In genomic region chrX:70475215-70475765, GRCm38 (mm10) we compare ENCODE assay signal across 9 mouse cellular contexts. TPM values are rescaled to one million over a fixed set of nuclear protein-coding genes. Genes with fewer than 3 reads are reported as not detected.
A peak's percentile ranks its signal among the peaks of the same experiment; 100 is the strongest.
DNase-seq lines count a peak whose midpoint lies in the region; ATAC-seq and TF ChIP-seq lines count a peak whose summit lies in the region.
"Had no signal": no experiment of that assay in that cellular context is flagged by ENCODE, and none has a peak within 500 bp of the region (broad histone marks: within the 10 kb centered on the region; RNA-seq: fewer than 3 reads in every experiment).

No protein-coding gene starts in this region.

- H3K4me1 ChIP-seq in cerebellum, adult 2 months (ENCODE audit: control insufficient read depth, insufficient read depth, low read length) = no peaks in the 10 kb centered on the region
- H3K4me1 ChIP-seq in lung, embryonic 16.5 days (replicated peaks; ENCODE audit: control insufficient read depth, insufficient read depth, low read length) = 0 out of 2 replicates have a peak, but pooled peaks cover 4% of the 10 kb centered on the region
- H3K4me1 ChIP-seq in limb, embryonic 14.5 days (ENCODE audit: control insufficient read depth, insufficient read depth, low read length) = no peaks in the 10 kb centered on the region
- no peaks in the 10 kb centered on the region for H3K4me1 ChIP-seq in stomach, embryonic 16.5 days (ENCODE audit: control insufficient read depth, insufficient read depth, low read length)

- no peak for TF ChIP-seq CTCF in cerebellum, adult 2 months (IDR thresholded peaks at IDR 0.05; ENCODE audit: borderline replicate concordance, insufficient read depth, low read depth, low read length)

- H3K36me3 ChIP-seq in lung, embryonic 16.5 days (ENCODE audit: control insufficient read depth, insufficient read depth, low read length) = no peaks in the 10 kb centered on the region
- H3K36me3 ChIP-seq in limb, embryonic 14.5 days (ENCODE audit: control insufficient read depth, insufficient read depth, low read length) = no peaks in the 10 kb centered on the region
- no peaks in the 10 kb centered on the region for H3K36me3 ChIP-seq in stomach, embryonic 16.5 days (ENCODE audit: control insufficient read depth, insufficient read depth, low read length)

- H3K4me3 ChIP-seq in cerebellum, adult 2 months (replicated peaks; ENCODE audit: insufficient read depth, low read depth, low read length) = peak overlapping the region; percentile 96
- no peak overlapping the region for H3K4me3 ChIP-seq in lung, embryonic 16.5 days (ENCODE audit: low read length)
- no peak overlapping the region for H3K4me3 ChIP-seq in limb, embryonic 14.5 days (replicated peaks; ENCODE audit: low read length)
- 0 out of 2 replicates have a peak overlapping the region, but pooled peaks have one; percentile 4 for H3K4me3 ChIP-seq in stomach, embryonic 16.5 days (replicated peaks; ENCODE audit: low read length)

- TF ChIP-seq POLR2A in cerebellum, adult 2 months (IDR thresholded peaks at IDR 0.05; ENCODE audit: borderline replicate concordance, insufficient read depth, low read length) = no peak
- no peak for TF ChIP-seq POLR2A in limb, embryonic 14.5 days (IDR thresholded peaks at IDR 0.05; ENCODE audit: borderline replicate concordance, extremely low read depth, insufficient read depth, insufficient read length)

- no peaks in the 10 kb centered on the region for H3K27me3 ChIP-seq in cerebellum, adult 2 months (ENCODE audit: control insufficient read depth, insufficient read depth, low read length)
- H3K27me3 ChIP-seq in lung, embryonic 16.5 days (ENCODE audit: control insufficient read depth, insufficient read depth, low read depth, low read length) = no peaks in the 10 kb centered on the region
- H3K27me3 ChIP-seq in limb, embryonic 14.5 days (ENCODE audit: control insufficient read depth, insufficient read depth, low read length) = no peaks in the 10 kb centered on the region
- no peaks in the 10 kb centered on the region; the same call in 1 of the 2 replicates for H3K27me3 ChIP-seq in stomach, embryonic 16.5 days (ENCODE audit: control insufficient read depth, insufficient read depth, low read length)

- H3K9ac ChIP-seq in lung, embryonic 16.5 days (ENCODE audit: low read length) = no peak overlapping the region
- H3K9ac ChIP-seq in limb, embryonic 14.5 days (ENCODE audit: low read depth, low read length, severe bottlenecking) = no peak overlapping the region
- no peak overlapping the region for H3K9ac ChIP-seq in stomach, embryonic 16.5 days (ENCODE audit: low read length)

- H3K27ac ChIP-seq in cerebellum, adult 2 months (ENCODE audit: insufficient read depth, low read length) = no peak overlapping the region
- no peak overlapping the region for H3K27ac ChIP-seq in lung, embryonic 16.5 days (ENCODE audit: low read length)
- H3K27ac ChIP-seq in limb, embryonic 14.5 days (replicated peaks; ENCODE audit: low read depth, low read length) = no peak overlapping the region
- no peak overlapping the region for H3K27ac ChIP-seq in stomach, embryonic 16.5 days (ENCODE audit: low read length)

- H3K4me2 ChIP-seq in lung, embryonic 16.5 days (ENCODE audit: low read depth, low read length) = peak overlapping the region; percentile 65
- peak overlapping the region; percentile 47 for H3K4me2 ChIP-seq in limb, embryonic 14.5 days (replicated peaks; ENCODE audit: low read depth, low read length, severe bottlenecking)
- peak overlapping the region; percentile 56; the same call in 1 of the 2 replicates for H3K4me2 ChIP-seq in stomach, embryonic 16.5 days (ENCODE audit: low read depth, low read length)

- 17% methylated on average over 3 of the region's 3 CpGs for WGBS in cerebellum, adult 2 months
- 70% methylated on average over 3 of the region's 3 CpGs for WGBS in lung, embryonic 16.5 days
- 76% methylated on average over 3 of the region's 3 CpGs for WGBS in limb, embryonic 14.5 days
- 81% methylated on average over 3 of the region's 3 CpGs for WGBS in stomach, embryonic 16.5 days

- no peaks in the 10 kb centered on the region for H3K9me3 ChIP-seq in lung, embryonic 16.5 days (ENCODE audit: control insufficient read depth, low read length)
- no peaks in the 10 kb centered on the region for H3K9me3 ChIP-seq in limb, embryonic 14.5 days (ENCODE audit: control insufficient read depth, low read length)
- H3K9me3 ChIP-seq in stomach, embryonic 16.5 days (replicated peaks; ENCODE audit: control insufficient read depth, low read length) = no peaks in the 10 kb centered on the region

- no peak for ATAC-seq in cerebellum, adult (ENCODE audit: insufficient number of reproducible peaks, low FRiP score, low TSS enrichment)
- ATAC-seq in lung, embryonic 16.5 days (ENCODE audit: low read depth) = no peak
- no peak for ATAC-seq in limb, embryonic 14.5 days (ENCODE audit: low FRiP score, low read depth)
- no peak for ATAC-seq in stomach, embryonic 16.5 days (ENCODE audit: insufficient read depth, low FRiP score)

- no peak for DNase-seq in cerebellum, adult 2 months
- no peak for DNase-seq in lung, adult 18-20 months
- DNase-seq in limb, embryonic 14.5 days (ENCODE audit: low spot score) = no peak
- no peak for DNase-seq in right cerebral cortex, adult 2 months (ENCODE audit: low spot score in 2 of 2)
- DNase-seq in frontal cortex, postnatal 10 days (ENCODE audit: low spot score in 2 of 2) = no peak
- DNase-seq: kidney, postnatal 25 days had no signal

RNA-seq across cellular contexts. Expression of gene Tmem185a, which starts 1.7 kb away (rescaled TPM):
- polyA plus RNA-seq in cerebellum, adult 2 months (2012; rRNA removed) = 64.0 and 69.5 TPM in 2 replicates
- 38.2 and 40.1 TPM in 2 replicates for polyA plus RNA-seq in lung, embryonic 16.5 days (2015; fragmentation: Nextera tagmentation; extraction: Ambion mirVana)
- polyA plus RNA-seq in limb, embryonic 14.5 days (2012; rRNA removed) = 39.8 and 49.3 TPM in 2 replicates
- polyA plus RNA-seq in limb, embryonic 14.5 days (2014; fragmentation: Nextera tagmentation; extraction: Ambion mirVana) = 46.7 and 49.8 TPM in 2 replicates
- polyA plus RNA-seq in stomach, embryonic 16.5 days (2015; fragmentation: Nextera tagmentation; extraction: Ambion mirVana) = 34.7 and 37.5 TPM in 2 replicates

Comparison
In these comparisons a context has a peak if more than half of its experiments do, and no peak if none do; other contexts are left out.
1. H3K4me3 ChIP-seq: peak in cerebellum, adult 2 months (single experiment) and stomach, embryonic 16.5 days (single experiment); none in lung, embryonic 16.5 days (single experiment) and limb, embryonic 14.5 days (single experiment).
2. Peak in every context shown above with its lines, with median percentiles within 50 percentile points of each other: H3K4me2 ChIP-seq.